Mouse (Mus musculus): ENCODE results near the gene Plcxd2. TPM values are rescaled to one million over a fixed set of nuclear protein-coding genes. Genes with fewer than 3 reads are reported as not detected.
A peak's percentile ranks its signal among the peaks of the same experiment; 100 is the strongest.

Gene Plcxd2
- polyA plus RNA-seq, 1 experiment from 2014 or later: 16.2 TPM

DNA sequence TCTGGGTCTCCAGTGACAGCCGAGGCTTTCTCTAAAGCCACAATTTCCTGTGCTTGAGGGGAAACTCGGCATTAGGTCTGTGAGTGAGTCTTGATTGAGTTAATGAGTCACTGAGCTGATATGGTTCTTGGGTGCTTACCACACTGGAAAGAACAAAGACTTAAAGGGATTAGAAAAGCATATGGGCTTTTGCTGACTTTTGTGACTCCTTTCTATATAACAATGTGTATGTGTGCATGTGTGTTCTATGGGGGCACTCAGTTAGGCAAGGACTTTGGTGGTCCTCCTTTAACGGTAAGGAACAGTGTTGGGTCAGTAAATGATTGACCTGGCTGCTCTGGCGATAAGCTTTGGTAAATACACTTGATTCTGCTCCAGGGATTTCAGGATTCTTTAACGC lies 57.5 kb downstream of the Plcxd2 start:
- no peak for ATAC-seq
- H3K4me2 ChIP-seq (ENCODE audit: low read length): no peak overlapping the region
- 68% methylated on average over 5 of the region's 5 CpGs for WGBS
- no peak overlapping the region for H3K27ac ChIP-seq (ENCODE audit: low read length)
- no peaks in the 10 kb centered on the region for H3K4me1 ChIP-seq (ENCODE audit: control insufficient read depth, insufficient read depth, low read length)
- no peaks in the 10 kb centered on the region for H3K36me3 ChIP-seq (ENCODE audit: control insufficient read depth, insufficient read depth, low read length)
- no peak overlapping the region for H3K4me3 ChIP-seq (ENCODE audit: low read depth, low read length)
- H3K27me3 ChIP-seq (ENCODE audit: control insufficient read depth, insufficient read depth, low read depth, low read length): no peaks in the 10 kb centered on the region
- H3K9me3 ChIP-seq (replicated peaks; ENCODE audit: control insufficient read depth, low read length, poor library complexity, severe bottlenecking): no peaks in the 10 kb centered on the region
- H3K9ac ChIP-seq (ENCODE audit: low read depth, low read length): no peak overlapping the region

GRCm38 (mm10) chr16:45952035-45952434 lies 58.0 kb downstream of the Plcxd2 start:
- no peaks in the 10 kb centered on the region for H3K36me3 ChIP-seq (ENCODE audit: control insufficient read depth, insufficient read depth, low read length)
- no peaks in the 10 kb centered on the region for H3K9me3 ChIP-seq (replicated peaks; ENCODE audit: control insufficient read depth, low read length, poor library complexity, severe bottlenecking)
- no peaks in the 10 kb centered on the region for H3K27me3 ChIP-seq (ENCODE audit: control insufficient read depth, insufficient read depth, low read depth, low read length)
- no peaks in the 10 kb centered on the region for H3K4me1 ChIP-seq (ENCODE audit: control insufficient read depth, insufficient read depth, low read length)
- ATAC-seq: no peak
- no peak overlapping the region for H3K9ac ChIP-seq (ENCODE audit: low read depth, low read length)
- 93% methylated on average over 2 of the region's 2 CpGs for WGBS
- no peak overlapping the region for H3K27ac ChIP-seq (ENCODE audit: low read length)
- no peak overlapping the region for H3K4me3 ChIP-seq (ENCODE audit: low read depth, low read length)
- H3K4me2 ChIP-seq (ENCODE audit: low read length): no peak overlapping the region

DNA sequence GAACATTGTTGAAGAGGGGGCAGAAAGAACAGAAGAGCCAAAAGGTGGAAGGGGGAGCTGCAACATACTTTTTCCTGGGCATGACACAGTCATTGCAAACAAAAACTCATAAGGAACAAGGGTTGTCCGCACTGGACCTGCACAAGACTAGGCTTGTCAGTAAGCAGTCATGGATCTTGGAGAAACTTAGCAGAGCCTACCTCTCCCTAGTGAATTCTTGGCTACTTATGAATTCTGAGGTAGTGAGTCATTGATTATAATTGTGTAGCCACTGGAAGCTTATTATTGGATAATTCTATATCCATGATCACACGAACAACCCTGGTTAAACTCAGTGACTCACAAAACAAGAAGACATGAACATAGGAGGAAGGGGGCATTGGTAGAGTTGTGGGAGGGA lies 63.7 kb downstream of the Plcxd2 start:
- WGBS: 95% methylated on average over 2 of the region's 2 CpGs
- Histone ChIP-seq H3K4me3 (ENCODE audit: low read depth, low read length) (no peak overlapping the region), H3K9me3 (replicated peaks; ENCODE audit: control insufficient read depth, low read length, poor library complexity, severe bottlenecking) (no peaks in the 10 kb centered on the region), H3K27me3 (ENCODE audit: control insufficient read depth, insufficient read depth, low read depth, low read length) (no peaks in the 10 kb centered on the region), H3K4me2 (ENCODE audit: low read length) (no peak overlapping the region), H3K9ac (ENCODE audit: low read depth, low read length) (no peak overlapping the region), H3K36me3 (ENCODE audit: control insufficient read depth, insufficient read depth, low read length) (no peaks in the 10 kb centered on the region), H3K27ac (ENCODE audit: low read length) (no peak overlapping the region), H3K4me1 (ENCODE audit: control insufficient read depth, insufficient read depth, low read length) (no peaks in the 10 kb centered on the region)
- no peak for ATAC-seq

DNA sequence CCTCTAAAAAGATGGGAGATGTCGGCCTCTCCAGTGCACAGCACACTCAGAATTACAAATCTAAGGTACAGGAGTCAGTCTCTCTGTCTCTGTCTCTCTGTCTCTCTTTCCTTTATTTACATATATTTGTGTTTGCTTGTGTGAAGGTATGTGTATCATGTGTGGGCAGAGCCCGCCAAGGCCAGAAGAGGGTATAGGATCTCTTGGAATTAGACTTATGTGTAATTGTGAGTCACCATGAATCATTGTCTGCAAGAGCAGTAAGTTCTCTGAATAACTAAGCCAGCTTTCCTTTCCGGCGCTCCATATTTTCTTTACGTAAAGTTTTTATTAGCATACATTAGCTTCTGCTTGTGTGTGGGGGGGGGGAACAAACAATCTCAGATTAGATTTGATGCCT lies 64.4 kb downstream of the Plcxd2 start:
- WGBS: 90% methylated on average over 5 of the region's 5 CpGs
- ATAC-seq: no peak
- no peaks in the 10 kb centered on the region for H3K9me3 ChIP-seq (replicated peaks; ENCODE audit: control insufficient read depth, low read length, poor library complexity, severe bottlenecking)
- H3K27ac ChIP-seq (ENCODE audit: low read length): no peak overlapping the region
- no peaks in the 10 kb centered on the region for H3K36me3 ChIP-seq (ENCODE audit: control insufficient read depth, insufficient read depth, low read length)
- no peak overlapping the region for H3K4me3 ChIP-seq (ENCODE audit: low read depth, low read length)
- H3K4me2 ChIP-seq (ENCODE audit: low read length): no peak overlapping the region
- no peak overlapping the region for H3K9ac ChIP-seq (ENCODE audit: low read depth, low read length)
- H3K27me3 ChIP-seq (ENCODE audit: control insufficient read depth, insufficient read depth, low read depth, low read length): no peaks in the 10 kb centered on the region
- no peaks in the 10 kb centered on the region for H3K4me1 ChIP-seq (ENCODE audit: control insufficient read depth, insufficient read depth, low read length)

GRCm38 (mm10) chr16:45945174-45945631 lies 64.8 kb downstream of the Plcxd2 start:
- H3K27ac ChIP-seq (ENCODE audit: low read length): no peak overlapping the region
- H3K4me2 ChIP-seq (ENCODE audit: low read length): no peak overlapping the region
- 61% methylated on average over 11 of the region's 11 CpGs for WGBS
- H3K36me3 ChIP-seq (ENCODE audit: control insufficient read depth, insufficient read depth, low read length): no peaks in the 10 kb centered on the region
- H3K9ac ChIP-seq (ENCODE audit: low read depth, low read length): no peak overlapping the region
- H3K27me3 ChIP-seq (ENCODE audit: control insufficient read depth, insufficient read depth, low read depth, low read length): no peaks in the 10 kb centered on the region
- no peaks in the 10 kb centered on the region for H3K4me1 ChIP-seq (ENCODE audit: control insufficient read depth, insufficient read depth, low read length)
- no peaks in the 10 kb centered on the region for H3K9me3 ChIP-seq (replicated peaks; ENCODE audit: control insufficient read depth, low read length, poor library complexity, severe bottlenecking)
- ATAC-seq: peak; percentile 56; the same call in 1 of the 2 replicates
- no peak overlapping the region for H3K4me3 ChIP-seq (ENCODE audit: low read depth, low read length)

- no peaks in the 10 kb centered on the region for H3K27me3 ChIP-seq (ENCODE audit: control insufficient read depth, insufficient read depth, low read depth, low read length)
- no peaks in the 10 kb centered on the region for H3K36me3 ChIP-seq (ENCODE audit: control insufficient read depth, insufficient read depth, low read length)
- ATAC-seq: no peak
- H3K9me3 ChIP-seq (replicated peaks; ENCODE audit: control insufficient read depth, low read length, poor library complexity, severe bottlenecking): no peaks in the 10 kb centered on the region
- no peak overlapping the region for H3K4me2 ChIP-seq (ENCODE audit: low read length)
- H3K27ac ChIP-seq (ENCODE audit: low read length): no peak overlapping the region
- no peak overlapping the region for H3K4me3 ChIP-seq (ENCODE audit: low read depth, low read length)
- 93% methylated on average over 8 of the region's 8 CpGs for WGBS
- H3K4me1 ChIP-seq (ENCODE audit: control insufficient read depth, insufficient read depth, low read length): no peaks in the 10 kb centered on the region
- H3K9ac ChIP-seq (ENCODE audit: low read depth, low read length): no peak overlapping the region
Observed at GRCm38 (mm10) chr16:45942169-45942891, 67.7 kb downstream of the Plcxd2 start.

GRCm38 (mm10) chr16:45940701-45941100 lies 69.3 kb downstream of the Plcxd2 start:
- WGBS: 84% methylated on average over 2 of the region's 2 CpGs
- ATAC-seq: no peak

DNA sequence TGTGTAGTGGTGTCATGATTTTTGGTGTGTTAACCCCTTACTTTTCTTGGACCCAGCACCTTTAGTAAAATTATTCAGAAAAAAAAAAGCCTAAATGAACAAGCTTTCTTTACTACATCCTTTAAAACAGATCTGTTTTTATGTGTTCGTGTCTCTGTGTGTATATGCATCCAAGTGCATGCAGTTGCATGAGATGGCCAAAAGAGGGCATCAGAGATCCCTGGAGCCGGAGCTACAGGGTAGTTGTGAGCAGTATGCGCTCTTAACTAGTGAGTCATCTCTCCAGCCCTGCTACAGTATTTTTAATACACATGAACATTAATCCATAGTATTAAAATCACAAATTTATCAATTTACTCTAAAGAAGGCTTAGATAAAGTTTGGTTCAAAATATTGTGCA lies 70.6 kb downstream of the Plcxd2 start:
- ATAC-seq: no peak
- WGBS: 95% methylated on average over 3 of the region's 3 CpGs
- no peaks in the 10 kb centered on the region for H3K9me3 ChIP-seq (replicated peaks; ENCODE audit: control insufficient read depth, low read length, poor library complexity, severe bottlenecking)

More at GRCm38 (mm10) chr16:45940701-45941100, 69.3 kb downstream of the Plcxd2 start:
- H3K9ac ChIP-seq (ENCODE audit: low read depth, low read length): no peak overlapping the region
- H3K36me3 ChIP-seq (ENCODE audit: control insufficient read depth, insufficient read depth, low read length): no peaks in the 10 kb centered on the region
- no peaks in the 10 kb centered on the region for H3K27me3 ChIP-seq (ENCODE audit: control insufficient read depth, insufficient read depth, low read depth, low read length)
- H3K27ac ChIP-seq (ENCODE audit: low read length): no peak overlapping the region
- H3K4me3 ChIP-seq (ENCODE audit: low read depth, low read length): no peak overlapping the region
- no peak overlapping the region for H3K4me2 ChIP-seq (ENCODE audit: low read length)
- no peaks in the 10 kb centered on the region for H3K9me3 ChIP-seq (replicated peaks; ENCODE audit: control insufficient read depth, low read length, poor library complexity, severe bottlenecking)
- peaks cover 5% of the 10 kb centered on the region; the same call in 1 of the 2 replicates for H3K4me1 ChIP-seq (ENCODE audit: control insufficient read depth, insufficient read depth, low read length)

GRCm38 (mm10) chr16:45937381-45937780 lies 72.6 kb downstream of the Plcxd2 start:
- H3K27me3 ChIP-seq (ENCODE audit: control insufficient read depth, insufficient read depth, low read depth, low read length): no peaks in the 10 kb centered on the region

More for the DNA sequence above, 70.6 kb downstream of the Plcxd2 start:
- H3K27ac ChIP-seq (ENCODE audit: low read length): no peak overlapping the region
- no peak overlapping the region for H3K4me3 ChIP-seq (ENCODE audit: low read depth, low read length)
- no peaks in the 10 kb centered on the region for H3K27me3 ChIP-seq (ENCODE audit: control insufficient read depth, insufficient read depth, low read depth, low read length)
- no peak overlapping the region for H3K4me2 ChIP-seq (ENCODE audit: low read length)
- no peak overlapping the region for H3K9ac ChIP-seq (ENCODE audit: low read depth, low read length)
- peaks cover 5% of the 10 kb centered on the region; the same call in 1 of the 2 replicates for H3K4me1 ChIP-seq (ENCODE audit: control insufficient read depth, insufficient read depth, low read length)
- H3K36me3 ChIP-seq (ENCODE audit: control insufficient read depth, insufficient read depth, low read length): no peaks in the 10 kb centered on the region

More at GRCm38 (mm10) chr16:45937381-45937780, 72.6 kb downstream of the Plcxd2 start:
- no peak overlapping the region for H3K4me2 ChIP-seq (ENCODE audit: low read length)
- 76% methylated on average over 2 of the region's 2 CpGs for WGBS
- H3K4me3 ChIP-seq (ENCODE audit: low read depth, low read length): no peak overlapping the region
- H3K36me3 ChIP-seq (ENCODE audit: control insufficient read depth, insufficient read depth, low read length): no peaks in the 10 kb centered on the region
- ATAC-seq: no peak
- H3K9me3 ChIP-seq (replicated peaks; ENCODE audit: control insufficient read depth, low read length, poor library complexity, severe bottlenecking): no peaks in the 10 kb centered on the region
- H3K9ac ChIP-seq (ENCODE audit: low read depth, low read length): no peak overlapping the region
- H3K4me1 ChIP-seq (ENCODE audit: control insufficient read depth, insufficient read depth, low read length): peaks cover 5% of the 10 kb centered on the region; the same call in 1 of the 2 replicates
- H3K27ac ChIP-seq (ENCODE audit: low read length): no peak overlapping the region
